Mouse (Mus musculus) liver, adult 2 months (tissue): ENCODE results near the gene Lhpp.

Source experiments
- CTCF ChIP-seq: fragments of 200-500 bp; IDR thresholded peaks from 2 replicates; pipeline ENCODE4 v1.5.1; 2011; ENCODE audit warnings: low read depth, low read length, control low read depth
- POLR2A ChIP-seq: fragments of 200-500 bp; IDR thresholded peaks from 2 replicates; pipeline ENCODE4 v1.6.1; 2011; ENCODE audit warnings: low read length, control low read depth; ENCODE audit not compliant: insufficient read depth; ENCODE audit errors: extremely low read depth

- TF ChIP-seq CTCF, result peak; percentile 80
- no peak for TF ChIP-seq POLR2A
Observed at GRCm38 (mm10) chr7:132656548-132656947, 46.1 kb downstream of the Lhpp start.
